Mouse (Mus musculus): ENCODE measurements around the gene Nphs1. TPM values are rescaled to one million over a fixed set of nuclear protein-coding genes. Genes with fewer than 3 reads are reported as not detected.
"Not testable (repeated sequence)": the region's sequence is repeated elsewhere in the genome, so short reads cannot be mapped to it uniquely, and the experiment has no call there.

Nphs1 gene
- polyA plus RNA-seq, 1 experiment from 2014 or later = 0.29 TPM

DNA sequence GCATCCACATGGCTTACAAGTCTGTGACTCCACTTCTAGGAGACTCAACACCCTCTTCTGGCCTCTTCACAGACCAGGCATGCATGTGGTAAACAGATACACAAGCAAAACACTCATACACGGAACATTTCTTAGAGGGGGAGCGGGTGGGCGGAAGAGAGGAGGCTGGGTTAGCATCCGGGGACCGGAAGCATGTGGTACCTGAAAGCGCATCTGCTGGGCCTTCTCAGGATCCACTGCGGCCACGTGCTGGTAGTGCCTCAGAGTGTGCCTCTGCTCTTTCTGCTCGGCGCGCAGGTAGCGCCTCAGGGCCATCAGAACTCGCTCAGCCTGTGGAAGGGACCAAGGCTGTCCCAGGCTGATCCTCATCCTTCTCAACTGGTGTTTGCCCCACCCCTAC, 18.4 kb upstream of the Nphs1 start:
- no peak for DNase-seq (ENCODE audit: low spot score)

DNA sequence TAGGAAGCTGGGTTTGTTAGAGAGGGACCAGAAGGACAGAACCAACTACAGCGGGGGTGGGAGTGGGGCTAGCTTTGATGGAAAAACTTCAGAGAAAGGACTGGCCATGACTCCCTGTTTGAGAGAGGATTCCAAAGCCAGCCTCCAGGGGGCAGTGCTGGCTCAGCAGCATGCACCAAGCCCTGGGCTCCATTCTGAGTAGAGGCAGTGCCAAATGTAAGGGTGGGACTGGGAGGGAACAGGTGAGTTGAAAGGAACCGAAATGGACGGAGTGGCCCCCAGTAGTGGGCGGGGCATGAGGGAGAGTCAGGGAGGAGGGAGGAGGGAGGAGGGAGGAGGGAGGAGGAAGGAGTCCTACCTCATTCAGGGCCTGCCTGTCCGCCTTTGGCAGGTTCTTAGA, 17.4 kb upstream of the Nphs1 start:
- DNase-seq (ENCODE audit: low spot score) = peak; percentile 42

DNA sequence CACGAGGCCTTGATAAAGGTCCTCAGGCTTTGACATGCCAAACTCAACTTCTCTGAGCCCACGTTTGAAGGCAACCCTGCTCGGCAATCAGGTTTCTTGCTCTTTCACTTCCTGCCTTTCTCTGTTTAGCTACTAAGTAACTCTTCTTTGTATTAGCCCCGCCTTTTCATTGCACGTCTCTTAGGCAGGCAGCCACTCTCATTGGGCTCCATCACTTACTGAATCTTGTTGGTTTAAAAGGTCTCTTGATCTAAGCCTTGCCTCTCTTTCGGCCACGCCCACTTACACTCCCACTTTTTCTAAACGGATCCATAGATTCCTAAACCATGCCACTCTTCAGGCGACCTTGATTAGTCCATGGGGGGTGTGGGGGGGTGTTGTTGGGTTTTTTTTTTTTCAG, 14.4 kb upstream of the Nphs1 start:
- DNase-seq (ENCODE audit: low spot score) = no peak

DNA sequence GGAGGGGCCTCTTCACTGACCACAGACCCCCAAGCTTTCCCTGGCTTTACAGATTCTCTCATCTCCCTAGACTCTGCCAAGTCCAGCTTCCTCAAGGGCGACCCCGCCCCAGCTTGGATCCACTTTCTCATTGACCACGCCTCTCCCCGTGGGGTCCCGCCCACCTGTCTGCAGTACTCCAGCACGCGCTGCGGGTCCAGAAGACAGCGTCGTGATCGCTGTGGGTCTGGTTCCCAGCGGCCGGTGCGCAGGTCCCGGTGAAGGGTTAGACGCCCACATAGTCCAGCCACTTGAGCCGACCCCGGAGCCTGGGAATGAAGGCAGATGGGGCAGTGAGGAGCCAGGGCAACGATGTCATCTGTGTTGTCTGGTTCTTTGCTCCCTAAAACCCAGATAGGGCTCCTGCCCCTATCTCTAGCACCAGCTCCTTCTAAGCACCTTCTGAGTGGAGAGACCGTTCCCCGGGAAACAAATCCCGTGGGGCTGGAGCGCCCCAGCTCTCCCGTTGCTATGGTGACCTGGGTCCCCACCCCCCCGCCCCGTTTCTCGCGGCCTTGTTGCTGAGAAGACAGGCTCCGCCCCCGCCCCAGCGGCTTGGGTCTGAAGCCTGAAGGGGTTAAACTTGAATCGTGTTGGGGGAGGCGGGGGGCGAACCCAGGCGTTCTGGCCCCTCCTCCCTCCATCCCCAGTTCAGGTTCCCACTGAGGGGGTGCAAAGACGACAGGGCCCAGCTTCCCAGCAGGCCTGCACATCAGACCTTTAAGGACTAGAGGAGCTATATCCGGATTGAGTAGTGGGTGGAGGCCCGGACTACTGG, 13.8 kb upstream of the Nphs1 start:
- DNase-seq (ENCODE audit: low spot score) = no peak

DNA sequence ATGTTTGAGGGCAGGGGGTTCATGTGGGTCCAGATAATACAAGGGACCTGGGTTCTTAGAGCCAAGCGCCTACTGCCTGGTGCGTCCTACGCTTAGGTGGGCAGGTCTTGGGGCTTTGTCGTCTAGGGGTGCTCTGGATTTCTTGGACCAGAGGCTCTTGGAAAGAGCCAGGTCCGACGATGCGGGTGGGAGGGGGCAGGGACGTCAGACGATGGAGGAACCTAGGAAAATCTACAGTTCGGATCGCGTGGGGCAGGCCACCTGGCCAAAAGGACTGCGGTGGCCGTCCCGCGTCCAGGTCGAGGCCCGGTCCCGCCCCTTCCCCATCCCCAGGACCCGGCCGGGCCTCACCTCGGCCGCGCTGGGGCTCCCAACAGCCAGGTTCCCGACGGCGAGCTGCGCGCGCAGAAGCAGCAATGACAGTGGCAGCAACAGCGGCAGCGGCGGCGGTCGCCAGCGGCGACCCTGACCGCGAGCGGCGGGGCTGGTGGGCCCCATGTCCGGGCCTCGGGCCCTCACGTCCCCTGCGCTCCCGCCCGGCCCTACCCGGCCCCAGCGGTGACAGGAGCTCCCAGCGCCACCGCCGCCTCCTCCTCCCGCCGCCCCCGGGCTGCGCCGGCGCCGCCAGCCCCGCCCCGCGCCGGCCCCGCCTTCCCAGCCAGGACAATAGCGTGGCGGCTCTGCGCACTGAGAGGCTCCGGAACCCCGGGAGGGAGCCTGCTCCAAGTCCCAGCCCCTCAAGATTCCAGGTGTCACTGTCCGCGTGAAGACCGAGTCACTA, 13.0 kb upstream of the Nphs1 start, which contains the start of gene Aplp1:
Gene Aplp1, minus strand, starts transcription at position 565 of the 781 bp plus-strand sequence.
- peak; percentile 23 for DNase-seq (ENCODE audit: low spot score)

DNA sequence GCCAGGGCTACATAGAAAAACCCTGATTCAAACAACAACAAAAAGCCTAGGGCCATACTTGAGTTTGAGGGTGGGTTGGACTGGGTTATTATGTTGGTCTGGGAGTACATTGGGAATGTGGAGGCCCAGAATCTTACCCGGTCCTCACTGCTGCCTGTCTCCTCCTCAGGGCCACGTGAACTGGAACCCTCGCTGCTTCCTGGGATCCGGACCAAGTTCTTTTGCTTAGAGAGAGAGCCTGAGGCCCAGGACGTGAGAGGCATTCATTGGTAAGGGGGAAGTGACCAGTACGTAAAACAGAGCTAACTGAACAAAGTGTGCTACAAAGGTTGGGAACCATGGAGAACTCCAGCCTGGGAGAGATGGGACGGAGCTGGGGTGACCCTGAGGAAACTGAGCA, 7.9 kb upstream of the Nphs1 start:
- DNase-seq (ENCODE audit: low spot score) = no peak

DNA sequence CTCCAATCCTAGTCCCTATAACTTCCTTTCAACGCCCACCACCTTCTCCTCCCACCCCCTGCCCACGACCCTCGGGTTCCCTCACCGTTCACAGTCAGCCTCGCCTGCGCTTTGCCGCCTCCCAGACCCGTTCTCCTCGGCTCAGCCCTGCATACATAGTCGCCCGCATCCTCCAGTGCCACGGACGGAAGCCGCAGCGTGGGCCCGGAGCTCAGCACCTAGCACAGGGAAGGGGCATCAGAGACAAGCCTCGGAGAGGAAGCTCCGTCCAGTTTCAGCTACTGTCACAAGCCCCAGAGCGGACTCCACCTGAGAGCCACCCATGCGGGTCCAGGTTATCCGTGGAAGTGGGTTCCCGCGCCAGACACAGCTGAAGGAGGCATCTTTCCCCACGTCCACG, 4.8 kb upstream of the Nphs1 start:
- no peak for DNase-seq (ENCODE audit: low spot score)

DNA sequence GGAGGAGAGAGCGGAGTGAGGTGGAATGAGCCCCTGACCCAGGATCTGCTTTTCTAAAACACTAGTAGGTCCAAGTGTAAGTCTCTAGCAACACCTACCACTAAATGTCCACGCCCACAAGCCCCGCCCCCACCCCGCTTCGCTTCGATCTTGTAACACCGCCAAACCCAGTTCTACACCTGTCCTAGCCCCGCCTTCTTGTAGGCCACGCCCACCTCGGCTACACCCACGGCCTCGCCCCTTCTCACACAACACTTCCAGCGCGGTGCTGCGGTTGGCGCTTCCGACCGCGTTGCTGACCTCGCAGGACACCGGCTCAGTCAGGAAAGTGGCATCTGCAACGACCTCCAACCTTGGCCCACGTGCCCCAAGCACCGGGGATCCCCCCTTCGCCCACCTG, 4.3 kb upstream of the Nphs1 start:
- DNase-seq (ENCODE audit: low spot score) = peak; percentile 31

DNA sequence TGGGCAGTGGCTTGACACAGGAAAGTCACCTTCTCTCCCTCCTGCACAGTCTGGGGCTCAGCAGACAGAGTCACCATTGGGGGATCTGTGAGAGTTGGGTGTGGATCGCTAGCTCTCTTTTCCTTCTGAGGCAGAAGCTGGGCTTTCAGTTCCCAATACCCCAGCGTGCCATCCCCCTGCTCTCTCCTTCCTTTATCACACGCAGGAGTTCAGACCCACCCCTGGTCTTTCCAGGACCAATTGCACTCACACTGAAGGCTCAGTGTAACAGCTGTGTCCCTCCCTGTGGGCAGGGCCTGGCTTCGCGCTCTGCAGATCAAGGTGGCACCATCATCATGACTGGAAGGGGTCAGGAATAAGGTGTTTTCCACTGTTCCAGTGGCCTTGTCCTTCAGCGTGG, 3.9 kb upstream of the Nphs1 start:
- no peak for DNase-seq (ENCODE audit: low spot score)

DNA sequence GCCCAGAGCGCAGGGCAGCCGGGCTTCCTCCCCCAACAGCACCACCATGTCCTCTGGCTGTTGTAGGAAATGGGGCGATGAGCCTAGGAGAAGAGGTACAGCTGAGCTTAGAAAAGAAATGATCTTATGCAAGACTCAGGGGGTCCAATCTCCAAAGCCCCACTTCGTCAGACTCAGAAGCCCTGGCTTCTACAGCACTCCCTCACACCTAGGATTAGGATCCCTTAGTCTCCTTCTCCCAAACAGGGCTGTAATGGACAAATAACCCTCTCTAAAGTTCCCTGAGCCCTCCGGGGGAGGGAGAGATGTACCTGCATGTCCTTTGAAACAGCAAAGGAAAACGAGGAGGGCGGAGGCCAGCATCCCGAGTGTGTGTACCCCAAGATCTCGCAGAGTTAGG, 1.6 kb upstream of the Nphs1 start:
- no peak for DNase-seq (ENCODE audit: low spot score)

DNA sequence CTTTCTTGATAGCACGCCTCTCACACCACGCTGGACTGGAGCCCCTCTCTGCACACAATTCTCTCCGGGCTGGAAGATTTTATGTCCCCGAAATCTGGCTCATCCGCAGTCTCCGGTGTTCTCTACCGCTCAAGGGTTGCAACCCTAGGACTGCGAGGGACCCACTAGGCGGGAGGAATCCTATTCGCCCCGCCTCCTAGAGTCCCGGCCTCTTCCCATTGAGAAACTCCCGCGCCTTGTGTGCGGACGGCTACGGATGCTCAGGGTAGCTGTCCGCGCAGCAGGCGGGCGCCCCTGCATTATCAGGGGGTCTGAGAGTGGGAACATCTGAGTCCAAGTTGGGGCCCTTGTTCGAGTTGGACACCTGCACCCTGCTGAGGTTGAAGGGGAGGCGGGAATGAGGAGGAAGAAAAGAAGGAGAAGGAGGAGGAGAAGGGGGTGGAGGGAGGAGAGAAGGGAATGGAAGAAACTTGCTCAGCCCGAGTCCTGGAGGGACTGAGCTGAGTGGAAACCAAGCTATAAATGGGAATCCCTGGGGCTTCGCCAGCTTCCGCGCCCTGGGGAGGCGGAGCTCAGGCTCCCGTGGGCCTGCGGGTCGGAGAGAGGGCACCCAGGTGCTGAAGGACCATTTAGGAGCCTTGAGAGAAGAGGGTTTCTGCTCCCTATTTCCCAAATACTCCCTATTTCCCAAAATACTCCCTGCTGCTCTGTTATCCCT, 1.0 kb upstream of the Nphs1 start:
- no peak for DNase-seq (ENCODE audit: low spot score)

DNA sequence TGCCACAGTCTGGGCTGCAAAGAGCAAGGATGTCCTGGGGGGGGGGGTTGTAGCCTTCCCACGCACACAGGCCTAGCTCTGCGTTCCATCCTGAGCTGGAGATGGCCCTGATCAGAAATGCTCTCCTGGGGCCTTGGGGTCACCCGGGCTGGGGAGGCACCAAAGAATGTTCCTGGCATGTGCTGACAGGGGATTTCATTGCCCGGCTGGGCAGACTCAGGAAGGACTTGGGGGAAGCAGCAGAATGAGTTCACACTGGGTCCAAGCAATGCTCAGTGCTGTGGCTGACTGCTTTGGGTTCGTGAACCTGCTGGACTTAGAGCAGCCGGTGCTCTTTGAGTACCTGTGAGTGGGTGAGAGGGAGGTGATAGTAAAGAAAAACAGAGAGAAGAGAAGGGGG, 1.4 kb downstream of the Nphs1 start:
- no peak for DNase-seq (ENCODE audit: low spot score)

DNA sequence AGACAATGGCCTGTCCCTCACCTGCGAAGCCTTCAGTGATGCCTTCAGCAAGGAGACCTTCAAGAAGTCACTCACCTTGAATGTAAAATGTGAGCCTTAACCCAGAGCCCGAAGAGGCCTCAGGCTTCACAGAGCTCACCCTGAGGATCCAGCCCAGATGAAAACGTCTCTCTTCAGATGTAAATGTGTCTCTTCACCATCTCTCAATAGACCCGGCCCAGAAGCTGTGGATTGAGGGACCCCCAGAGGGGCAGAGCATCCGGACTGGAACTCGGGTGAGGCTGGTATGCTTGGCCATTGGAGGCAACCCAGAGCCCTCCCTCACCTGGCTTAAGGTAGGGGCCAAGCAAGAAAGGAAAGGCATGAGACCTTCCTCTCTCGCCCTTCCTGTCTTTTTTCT, 5.5 kb downstream of the Nphs1 start:
- no peak for DNase-seq (ENCODE audit: low spot score)

DNA sequence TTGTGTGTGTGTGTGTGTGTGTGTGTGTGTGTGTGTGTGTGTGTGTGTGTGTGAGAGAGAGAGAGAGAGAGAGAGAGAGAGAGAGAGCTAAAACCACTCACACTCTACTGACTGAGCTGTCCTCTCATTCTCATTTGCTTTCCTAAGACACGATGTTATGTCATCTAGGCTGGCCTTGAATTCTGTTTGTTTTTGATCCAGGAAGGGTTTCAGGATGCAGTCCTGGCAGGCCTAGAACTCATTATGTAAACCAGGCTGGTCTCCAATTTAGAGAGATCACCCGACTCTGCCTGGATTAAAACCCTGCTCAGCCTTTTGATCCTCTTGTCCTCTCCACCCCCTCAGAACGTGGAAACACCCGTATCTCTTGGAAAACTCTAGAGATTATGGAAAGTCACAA, 5.9 kb downstream of the Nphs1 start:
- DNase-seq (ENCODE audit: low spot score) = no peak

DNA sequence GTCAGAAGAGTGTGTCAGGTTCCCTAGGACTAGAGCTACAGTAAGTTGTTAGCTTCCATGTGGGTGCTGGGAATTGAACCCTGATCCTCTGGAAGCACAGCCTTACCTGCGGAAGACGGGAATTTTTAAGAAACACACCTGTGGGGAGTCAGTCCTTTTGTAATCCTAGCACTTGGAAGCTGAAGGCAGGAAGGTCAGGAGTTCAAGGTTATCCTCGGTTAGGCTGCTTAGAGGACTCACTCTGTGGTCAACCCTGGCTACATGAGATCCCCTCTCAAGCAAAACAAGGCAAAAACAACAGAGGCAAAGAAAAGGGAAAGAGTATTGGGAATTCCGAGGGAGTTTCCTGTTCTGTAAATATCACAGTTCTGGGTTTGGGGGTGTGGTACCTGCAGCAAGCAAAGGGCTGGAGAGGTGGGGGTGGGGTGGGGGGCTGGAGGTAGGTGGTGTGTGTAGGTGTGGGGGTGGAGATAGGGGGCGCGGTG, 6.7 kb downstream of the Nphs1 start:
- no peak for DNase-seq (ENCODE audit: low spot score)

DNA sequence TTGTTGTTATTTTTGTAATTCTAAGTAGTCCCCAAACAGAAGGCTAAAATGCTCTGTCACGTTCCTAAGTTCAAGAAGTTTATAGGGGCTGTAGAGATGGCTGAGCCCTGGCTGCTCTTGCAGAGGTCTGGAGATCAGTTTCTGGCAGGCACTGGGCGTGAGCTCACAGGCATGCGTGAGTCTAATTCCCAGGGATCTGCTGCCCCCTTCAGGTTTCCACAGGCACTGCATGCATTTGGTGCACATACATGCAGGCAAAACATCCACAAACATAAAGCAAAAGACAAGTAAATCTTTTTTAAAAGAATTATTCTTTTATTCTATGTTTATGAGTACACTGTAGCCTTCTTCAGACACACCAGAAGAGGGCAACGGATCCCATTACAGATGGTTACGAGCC, 14.3 kb downstream of the Nphs1 start:
- DNase-seq (ENCODE audit: low spot score) = peak; percentile 64

DNA sequence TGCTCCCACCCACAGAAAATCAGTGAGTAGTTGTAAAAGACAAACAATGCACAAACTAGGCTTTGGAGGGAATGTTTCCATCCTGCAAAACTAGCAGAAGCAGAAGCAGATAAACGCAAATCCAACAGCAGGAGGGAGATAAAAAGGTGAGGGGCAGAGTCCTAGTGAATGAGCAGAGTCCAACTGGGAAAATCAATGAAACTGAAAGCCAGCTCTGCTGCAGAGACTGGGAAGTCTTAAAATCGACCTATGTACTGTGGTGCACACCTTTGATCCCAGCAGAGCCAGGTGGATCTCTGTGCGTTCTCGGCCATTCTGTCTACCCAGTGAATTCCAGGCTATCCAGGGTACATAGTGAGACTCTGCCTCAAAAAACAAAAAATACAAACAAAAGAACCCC, 16.9 kb downstream of the Nphs1 start:
- no peak for DNase-seq (ENCODE audit: low spot score)

DNA sequence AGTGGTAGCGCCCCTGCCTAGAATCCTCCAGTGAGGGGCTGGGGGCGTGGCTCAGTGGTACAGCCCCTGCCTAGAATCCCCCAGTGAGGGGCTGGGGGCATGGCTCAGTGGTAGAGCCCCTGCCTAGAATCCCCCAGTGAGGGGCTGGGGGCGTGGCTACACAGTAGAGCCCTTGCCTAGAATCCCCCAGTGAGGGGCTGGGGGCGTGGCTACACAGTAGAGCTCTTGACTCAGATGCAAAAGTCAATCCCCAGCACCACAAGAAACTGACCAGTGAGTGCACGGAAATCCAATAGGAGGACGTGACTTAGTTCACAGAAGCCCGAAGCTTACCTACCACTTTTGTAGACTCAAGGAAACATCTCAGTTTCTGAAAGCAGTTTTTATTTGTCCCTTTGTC, 18.0 kb downstream of the Nphs1 start:
- not testable (repeated sequence) for DNase-seq (ENCODE audit: low spot score)

DNA sequence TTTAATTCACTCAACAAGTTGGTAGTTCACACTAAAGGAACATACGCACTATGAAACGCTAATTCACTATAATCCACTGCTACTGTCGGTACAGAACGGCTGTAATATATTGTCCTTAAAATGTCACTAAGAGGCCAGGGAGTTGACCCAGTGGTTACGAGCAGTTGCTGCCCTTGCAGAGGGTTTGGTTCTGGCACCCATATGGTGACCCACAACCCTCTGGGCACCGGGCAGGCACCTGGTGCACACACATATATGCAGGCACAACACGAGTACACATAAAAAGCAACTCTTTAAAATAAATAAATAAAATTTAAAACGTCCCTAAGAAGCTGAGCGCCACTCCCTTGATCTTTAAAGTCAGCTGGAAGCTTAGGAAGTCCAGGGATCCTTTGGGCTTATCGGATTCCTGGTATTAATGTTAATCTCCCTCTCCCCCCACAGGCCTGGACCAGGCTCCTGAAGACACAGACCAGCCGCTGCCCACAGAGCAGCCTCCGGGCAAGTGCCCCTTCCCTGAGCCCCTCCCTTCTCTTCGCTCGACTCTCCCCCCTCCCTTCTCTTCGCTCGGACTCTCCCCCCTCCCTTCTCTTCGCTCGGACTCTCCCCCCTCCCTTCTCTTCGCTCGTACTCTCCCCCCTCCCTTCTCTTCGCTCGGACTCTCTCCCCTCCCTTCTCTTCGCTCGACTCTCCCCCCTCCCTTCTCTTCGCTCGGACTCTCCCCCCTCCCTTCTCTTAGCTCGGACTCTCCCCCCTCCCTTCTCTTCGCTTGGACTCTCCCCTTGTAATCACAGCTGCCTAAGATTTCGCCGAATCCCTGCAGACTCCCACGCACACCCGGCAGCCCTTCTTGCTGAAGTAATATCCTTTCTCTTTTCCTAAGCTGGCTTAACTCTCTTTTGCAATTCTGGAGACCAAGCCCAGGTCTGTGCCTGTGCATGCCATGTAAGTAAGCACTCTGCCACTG, 19.6 kb downstream of the Nphs1 start:
- DNase-seq (ENCODE audit: low spot score) = no peak

DNA sequence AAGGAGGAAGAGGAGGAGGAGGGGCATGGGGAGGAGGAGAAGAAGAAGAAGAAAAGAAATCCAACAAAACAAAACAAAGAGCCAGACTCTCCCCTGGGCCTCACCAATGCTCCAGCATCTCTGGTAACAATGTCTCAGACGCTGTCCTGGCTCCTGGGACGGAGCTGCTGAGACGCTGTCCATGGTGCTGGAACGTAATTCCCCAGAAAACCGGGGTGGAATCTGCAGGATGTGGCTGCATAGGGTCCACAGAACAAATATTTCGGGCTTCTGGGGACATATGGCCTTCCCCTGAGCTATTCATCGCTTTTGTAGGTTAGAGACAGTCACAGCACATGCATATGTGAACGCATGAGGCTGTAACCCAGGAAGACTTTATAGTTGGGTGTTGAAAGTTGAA, 26.1 kb downstream of the Nphs1 start:
- no peak for DNase-seq (ENCODE audit: low spot score)
